Mouse (Mus musculus): ENCODE data around the gene 5730522E02Rik.

The 5730522E02Rik gene

GRCm38 (mm10) chr11:26128385-26128784 lies 82.2 kb downstream of the 5730522E02Rik start:
- no peak for DNase-seq (ENCODE audit: low spot score in 2 of 2)

DNA sequence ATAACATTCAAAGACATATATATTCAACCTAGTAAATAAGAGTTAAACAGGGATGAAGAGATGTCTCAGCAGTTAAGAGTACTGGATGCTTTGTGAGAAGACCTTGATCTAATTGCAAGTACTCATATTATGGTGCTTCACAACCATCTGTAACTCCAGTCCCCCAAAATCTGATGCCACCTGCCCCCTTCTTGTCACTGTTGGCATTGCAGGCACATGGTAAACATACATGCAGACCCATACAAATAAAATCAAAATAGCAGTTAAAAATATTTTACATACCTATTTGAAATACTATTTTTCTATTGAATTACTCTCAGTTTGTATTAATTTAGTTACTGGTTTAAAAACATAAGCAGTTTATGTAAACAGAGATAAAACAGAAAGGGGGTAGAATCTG lies 84.6 kb downstream of the 5730522E02Rik start:
- no peak for DNase-seq (ENCODE audit: low spot score in 2 of 2)

DNA sequence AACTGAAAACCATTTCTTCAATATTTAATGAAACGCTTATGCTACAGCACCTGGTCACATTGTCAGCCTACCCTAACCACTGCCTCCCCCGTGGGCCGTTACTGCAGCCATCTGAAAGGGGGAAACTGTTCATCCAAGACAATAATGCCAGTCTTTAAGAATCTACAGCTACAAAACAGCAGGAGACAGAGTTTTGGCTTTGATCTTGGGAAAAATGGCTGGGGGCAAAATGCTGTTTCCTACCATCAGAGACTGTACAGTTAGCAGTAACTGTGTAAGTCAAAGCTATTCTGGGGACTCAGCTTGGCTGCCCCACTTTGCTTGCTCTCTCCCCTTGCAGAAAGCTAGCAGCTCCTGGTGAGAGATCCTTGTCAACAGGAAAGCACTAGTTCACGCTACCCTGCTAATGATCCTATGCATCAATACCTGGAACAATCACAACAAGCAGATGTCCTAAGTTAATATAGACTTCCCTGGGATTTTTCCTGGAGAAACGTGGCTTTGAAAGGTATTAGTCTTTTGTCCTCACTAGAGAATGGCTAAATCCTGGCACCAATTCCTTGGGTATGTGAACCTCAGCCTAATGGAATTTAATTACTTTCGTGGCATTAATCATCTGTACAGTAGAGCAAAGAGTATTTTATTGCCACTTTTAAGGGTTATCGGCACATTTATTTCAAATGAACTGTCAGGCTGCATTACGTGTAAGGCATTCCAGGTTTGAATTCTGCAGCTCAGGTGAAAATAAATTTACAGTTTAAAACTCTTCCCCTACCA lies 89.6 kb downstream of the 5730522E02Rik start:
- DNase-seq (ENCODE audit: low spot score in 2 of 2): no peak

GRCm38 (mm10) chr11:26117651-26118050 lies 92.9 kb downstream of the 5730522E02Rik start:
- no peak for DNase-seq (ENCODE audit: low spot score in 2 of 2)

GRCm38 (mm10) chr11:26112206-26112605 lies 98.4 kb downstream of the 5730522E02Rik start:
- DNase-seq (ENCODE audit: low spot score in 2 of 2): no peak

DNA sequence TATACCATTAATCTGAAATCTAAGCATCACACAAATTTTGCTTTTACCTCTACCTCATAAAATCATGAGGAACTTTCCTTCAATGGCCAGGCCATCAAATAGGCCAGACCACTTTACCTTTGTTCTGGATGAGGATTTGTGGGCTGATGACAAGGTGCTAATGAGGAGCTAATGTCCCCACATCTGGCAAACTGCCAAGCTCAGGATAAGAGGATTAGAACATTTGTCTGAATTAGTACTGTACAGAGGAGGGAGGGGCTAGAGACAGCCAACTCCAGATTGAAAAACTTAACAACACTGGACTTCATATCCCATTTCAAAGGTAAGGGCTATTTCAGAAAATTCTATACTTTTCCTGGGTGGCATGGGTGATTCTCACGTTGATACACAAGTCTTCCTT lies 101.9 kb downstream of the 5730522E02Rik start:
- no peak for DNase-seq (ENCODE audit: low spot score in 2 of 2)

GRCm38 (mm10) chr11:26104680-26105079 lies 105.9 kb downstream of the 5730522E02Rik start:
- DNase-seq (ENCODE audit: low spot score in 2 of 2): no peak

DNA sequence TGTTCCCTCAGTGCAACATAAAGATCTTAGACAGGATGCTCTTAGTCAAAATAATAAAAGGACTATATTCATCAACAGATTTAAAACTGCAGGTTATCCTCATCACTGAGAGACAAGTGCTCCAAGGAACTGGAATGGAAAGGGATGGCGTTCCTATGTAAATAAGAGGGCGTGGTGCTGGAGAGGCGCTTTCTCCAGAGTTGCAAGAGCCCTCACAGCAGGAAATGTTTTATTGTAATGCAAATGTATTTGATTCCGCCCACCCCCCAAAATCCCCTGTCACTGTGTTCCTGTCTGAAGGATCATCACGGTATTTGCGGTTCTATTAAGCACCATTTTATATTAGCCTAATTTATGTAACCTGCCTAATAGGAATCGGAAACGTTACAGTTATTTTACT lies 106.9 kb downstream of the 5730522E02Rik start:
- no peak for DNase-seq (ENCODE audit: low spot score in 2 of 2)

- DNase-seq (ENCODE audit: low spot score in 2 of 2): no peak
Measured at GRCm38 (mm10) chr11:26102878-26103277, 107.7 kb downstream of the 5730522E02Rik start.

- no peak for DNase-seq (ENCODE audit: low spot score in 2 of 2)
Measured at GRCm38 (mm10) chr11:26100077-26100476, 110.5 kb downstream of the 5730522E02Rik start.

DNA sequence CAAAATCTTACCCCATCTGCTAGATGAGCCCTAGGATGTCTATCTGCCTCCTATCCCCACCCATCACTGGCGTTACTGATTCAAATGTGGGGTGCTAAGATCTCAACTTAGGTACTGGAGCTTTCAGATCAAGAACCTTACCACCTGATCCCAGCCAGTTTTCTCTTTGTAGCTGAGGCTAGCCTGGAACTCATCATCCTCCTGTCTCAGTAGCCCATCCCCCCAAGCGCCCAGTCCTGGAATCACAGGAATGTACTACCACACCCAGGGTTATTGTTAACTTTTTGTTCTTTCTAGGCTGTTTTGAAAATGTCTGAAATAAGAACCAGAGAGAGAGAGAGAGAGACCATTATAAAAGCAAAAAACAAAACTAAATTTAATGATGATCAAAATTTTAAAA lies 111.6 kb downstream of the 5730522E02Rik start:
- no peak for DNase-seq (ENCODE audit: low spot score in 2 of 2)

GRCm38 (mm10) chr11:26096095-26096494 lies 114.5 kb downstream of the 5730522E02Rik start:
- DNase-seq (ENCODE audit: low spot score in 2 of 2): no peak

DNA sequence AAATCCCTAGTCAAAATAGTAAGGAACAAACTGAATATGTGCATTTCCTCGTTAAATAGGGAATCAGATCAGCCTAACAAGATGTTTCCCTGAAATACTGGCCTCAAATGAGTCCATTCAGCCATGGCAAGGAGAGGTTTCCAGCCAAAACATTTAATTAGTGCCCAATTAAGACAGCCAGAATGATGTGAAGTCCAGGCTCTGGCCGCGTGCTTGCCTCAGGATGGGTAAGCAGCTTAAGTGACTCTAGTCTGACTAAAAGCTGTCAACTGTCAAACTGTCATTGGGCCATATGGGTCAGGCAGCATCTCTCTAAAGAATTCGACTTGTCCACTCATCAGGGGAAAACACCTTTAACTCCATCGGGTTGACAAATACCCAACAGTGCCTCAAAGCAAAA lies 121.6 kb downstream of the 5730522E02Rik start:
- no peak for DNase-seq (ENCODE audit: low spot score in 2 of 2)

DNA sequence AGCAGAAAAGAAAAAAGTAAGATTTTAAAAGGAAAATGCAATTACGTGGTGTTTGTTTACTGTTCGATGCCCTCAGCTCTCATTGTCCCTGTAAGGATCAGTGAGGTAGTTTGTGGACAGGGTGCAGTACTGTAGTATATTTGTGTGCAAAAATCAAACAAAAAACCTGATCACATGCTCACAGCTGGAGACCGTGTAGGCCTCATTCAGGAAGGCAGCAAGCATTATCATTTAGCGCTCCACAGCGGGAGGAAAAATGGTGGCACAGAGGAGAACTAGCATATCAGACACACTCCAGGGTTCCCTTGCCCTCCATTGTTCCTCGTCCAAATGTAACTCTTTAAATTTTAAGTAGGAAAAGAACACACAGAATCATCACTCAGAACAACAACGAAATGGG lies 123.9 kb downstream of the 5730522E02Rik start:
- DNase-seq (ENCODE audit: low spot score in 2 of 2): no peak

GRCm38 (mm10) chr11:26085380-26086035 lies 125.1 kb downstream of the 5730522E02Rik start:
- no peak for DNase-seq (ENCODE audit: low spot score in 2 of 2)

- DNase-seq (ENCODE audit: low spot score in 2 of 2): no peak
Measured at GRCm38 (mm10) chr11:26076335-26076734, 134.2 kb downstream of the 5730522E02Rik start.

DNA sequence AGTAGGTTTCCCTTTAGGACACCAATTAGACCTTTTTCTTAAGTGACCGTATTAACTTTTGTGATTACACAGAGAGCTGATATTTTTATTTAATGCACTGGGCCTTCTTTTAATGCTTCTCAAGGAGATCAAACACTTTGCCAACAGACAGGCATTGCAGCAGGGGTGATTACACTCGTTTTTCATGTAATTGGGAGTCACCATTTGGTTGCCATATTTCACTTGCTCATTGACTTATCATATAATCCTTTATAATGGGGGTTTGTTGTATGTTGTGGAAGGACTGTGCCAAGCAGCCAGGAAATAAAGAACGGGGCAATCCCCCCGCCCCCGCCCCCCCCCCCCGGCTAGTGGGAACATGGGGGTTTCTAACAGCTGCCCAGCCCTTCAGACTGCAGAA lies 135.0 kb downstream of the 5730522E02Rik start:
- DNase-seq (ENCODE audit: low spot score in 2 of 2): no peak

DNA sequence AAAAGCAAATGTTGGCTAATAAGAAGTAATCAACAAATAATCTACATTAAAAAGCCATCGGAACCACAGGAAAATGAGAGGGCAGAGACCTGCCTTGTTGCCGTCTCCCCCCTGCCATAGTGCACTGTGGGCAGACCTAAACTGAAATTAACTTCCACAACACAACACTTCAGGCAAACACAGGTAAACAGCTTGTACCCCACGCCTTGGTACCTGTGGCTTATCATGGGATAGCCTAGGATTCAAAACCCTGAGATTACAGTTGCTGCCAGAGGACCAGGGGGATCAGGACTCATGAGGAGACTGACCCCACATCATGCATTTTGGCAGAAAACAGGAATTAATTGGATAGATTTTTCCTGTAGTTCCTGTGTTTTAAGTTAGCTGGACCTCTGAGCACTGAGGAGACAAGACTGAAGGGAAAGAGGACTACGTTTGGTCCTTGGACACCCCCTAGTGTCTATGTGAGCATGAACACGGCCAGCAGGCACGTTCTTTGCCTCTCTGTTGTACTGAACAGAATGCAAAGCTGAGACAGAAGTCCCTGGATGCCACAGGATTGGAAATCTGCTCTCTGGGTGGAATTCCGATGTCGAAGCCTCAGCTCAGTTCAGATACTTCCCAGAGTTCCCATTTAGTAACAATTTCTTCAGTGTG lies 136.8 kb downstream of the 5730522E02Rik start:
- peak; percentile 52 to 72 for DNase-seq (ENCODE audit: low spot score in 2 of 2)

- no peak for DNase-seq (ENCODE audit: low spot score in 2 of 2)
Measured at GRCm38 (mm10) chr11:26072101-26072500, 138.5 kb downstream of the 5730522E02Rik start.

DNA sequence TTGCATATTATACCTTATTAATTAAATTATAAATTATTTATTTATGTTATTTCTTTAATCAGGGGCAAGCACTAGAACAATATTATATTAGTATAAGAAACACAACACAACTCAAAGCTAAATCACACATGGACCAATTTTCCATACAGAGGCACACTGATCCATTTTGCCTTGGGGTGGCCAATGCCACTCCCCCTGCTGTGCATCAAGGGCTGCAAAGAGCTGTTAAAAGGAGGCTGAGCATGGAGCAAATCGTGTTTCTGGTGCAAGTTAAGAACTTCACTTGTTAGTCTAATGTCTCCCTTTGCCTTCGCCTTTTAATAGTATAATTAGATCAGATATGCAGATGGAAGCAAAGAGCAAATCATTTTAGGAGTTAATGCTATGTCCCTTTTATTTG lies 147.3 kb downstream of the 5730522E02Rik start:
- no peak for DNase-seq (ENCODE audit: low spot score in 2 of 2)

GRCm38 (mm10) chr11:26061471-26062137 lies 149.0 kb downstream of the 5730522E02Rik start:
- no peak for DNase-seq (ENCODE audit: low spot score in 2 of 2)

DNA sequence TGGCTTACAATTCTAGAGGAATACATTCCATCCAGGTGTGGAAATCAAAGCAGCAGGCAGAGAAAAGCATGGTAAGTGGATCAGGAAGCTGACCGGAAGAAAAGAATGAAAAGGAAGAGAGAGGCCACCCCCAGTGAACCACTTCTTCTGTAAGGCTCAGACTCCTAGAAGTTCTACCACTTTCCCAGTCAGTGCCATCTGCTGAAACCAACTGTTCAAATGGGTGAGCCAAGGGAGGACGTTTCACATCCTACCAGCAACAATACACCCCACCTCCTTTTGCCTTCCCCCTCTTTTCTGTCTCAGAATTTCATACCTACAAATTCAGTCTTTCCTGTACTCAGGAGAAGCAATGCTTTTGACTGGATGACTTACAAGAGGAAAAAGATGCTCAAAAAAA lies 197.0 kb downstream of the 5730522E02Rik start:
- no peak for DNase-seq (ENCODE audit: low spot score in 2 of 2)

All from frontal cortex, postnatal 14 days (tissue).